Mouse (Mus musculus): ENCODE results near the gene Dclk2. TPM values are rescaled to one million over a fixed set of nuclear protein-coding genes. Genes with fewer than 3 reads are reported as not detected.

The Dclk2 gene
- polyA plus RNA-seq, 1 experiment from 2014 or later = 3.4 TPM

GRCm38 (mm10) chr3:86885180-86885579 is 35.5 kb downstream of the Dclk2 start:
- H3K9me3 ChIP-seq (replicated peaks) = no peaks in the 10 kb centered on the region
- H3K36me3 ChIP-seq = no peaks in the 10 kb centered on the region
- H3K4me2 ChIP-seq = no peak overlapping the region
- H3K27me3 ChIP-seq = no peaks in the 10 kb centered on the region
- whole genome bisulfite sequencing = 91% methylated on average over 5 of the region's 5 CpGs
- no peak overlapping the region for H3K27ac ChIP-seq
- H3K4me3 ChIP-seq (replicated peaks) = no peak overlapping the region
- ATAC-seq (replicated peaks; ENCODE audit: low FRiP score) = no peak
- H3K4me1 ChIP-seq = no peaks in the 10 kb centered on the region
- no peak overlapping the region for H3K9ac ChIP-seq

GRCm38 (mm10) chr3:86884481-86884880 is 36.2 kb downstream of the Dclk2 start:
- Histone ChIP-seq H3K4me2 (no peak overlapping the region), H3K27ac (no peak overlapping the region), H3K4me1 (no peaks in the 10 kb centered on the region), H3K9me3 (replicated peaks) (no peaks in the 10 kb centered on the region), H3K36me3 (no peaks in the 10 kb centered on the region), H3K4me3 (replicated peaks) (no peak overlapping the region), H3K27me3 (no peaks in the 10 kb centered on the region), H3K9ac (no peak overlapping the region)
- no peak for ATAC-seq (replicated peaks; ENCODE audit: low FRiP score)
- 82% methylated on average over 2 of the region's 2 CpGs for WGBS

GRCm38 (mm10) chr3:86883985-86884384 is 36.7 kb downstream of the Dclk2 start:
- no peaks in the 10 kb centered on the region for H3K27me3 ChIP-seq
- H3K9me3 ChIP-seq (replicated peaks) = no peaks in the 10 kb centered on the region
- ATAC-seq (replicated peaks; ENCODE audit: low FRiP score) = no peak
- no peak overlapping the region for H3K4me3 ChIP-seq (replicated peaks)
- no peak overlapping the region for H3K27ac ChIP-seq
- H3K4me2 ChIP-seq = no peak overlapping the region
- no peaks in the 10 kb centered on the region for H3K4me1 ChIP-seq
- H3K36me3 ChIP-seq = no peaks in the 10 kb centered on the region
- WGBS = 55% methylated on average over 6 of the region's 6 CpGs
- H3K9ac ChIP-seq = no peak overlapping the region

- H3K9ac ChIP-seq = no peak overlapping the region
- ATAC-seq (replicated peaks; ENCODE audit: low FRiP score) = no peak
- H3K4me3 ChIP-seq (replicated peaks) = no peak overlapping the region
- H3K4me1 ChIP-seq = no peaks in the 10 kb centered on the region
- 81% methylated on average over 5 of the region's 5 CpGs for WGBS
- no peaks in the 10 kb centered on the region for H3K36me3 ChIP-seq
- H3K27ac ChIP-seq = no peak overlapping the region
- H3K27me3 ChIP-seq = no peaks in the 10 kb centered on the region
- no peaks in the 10 kb centered on the region for H3K9me3 ChIP-seq (replicated peaks)
- H3K4me2 ChIP-seq = no peak overlapping the region
These were observed 44.7 kb downstream of the Dclk2 start for GRCm38 (mm10) chr3:86875912-86876311.

GRCm38 (mm10) chr3:86873092-86873600 is 47.5 kb downstream of the Dclk2 start:
- ATAC-seq (replicated peaks; ENCODE audit: low FRiP score) = no peak

GRCm38 (mm10) chr3:86870952-86871351 is 49.7 kb downstream of the Dclk2 start:
- ATAC-seq (replicated peaks; ENCODE audit: low FRiP score) = no peak
- Histone ChIP-seq H3K4me2 (no peak overlapping the region), H3K4me3 (replicated peaks) (no peak overlapping the region), H3K36me3 (no peaks in the 10 kb centered on the region), H3K27me3 (no peaks in the 10 kb centered on the region), H3K4me1 (no peaks in the 10 kb centered on the region), H3K9ac (no peak overlapping the region), H3K27ac (no peak overlapping the region), H3K9me3 (replicated peaks) (no peaks in the 10 kb centered on the region)
- WGBS = 82% methylated on average over 6 of the region's 6 CpGs

More at GRCm38 (mm10) chr3:86873092-86873600, 47.5 kb downstream of the Dclk2 start:
- Histone ChIP-seq H3K4me2 (no peak overlapping the region), H3K9me3 (replicated peaks) (no peaks in the 10 kb centered on the region), H3K27ac (no peak overlapping the region), H3K9ac (no peak overlapping the region), H3K4me3 (replicated peaks) (no peak overlapping the region), H3K36me3 (no peaks in the 10 kb centered on the region), H3K4me1 (no peaks in the 10 kb centered on the region), H3K27me3 (no peaks in the 10 kb centered on the region)
- 81% methylated on average over 6 of the region's 6 CpGs for WGBS

GRCm38 (mm10) chr3:86870411-86870810 is 50.2 kb downstream of the Dclk2 start:
- WGBS = 41% methylated on average over 3 of the region's 3 CpGs
- Histone ChIP-seq H3K27ac (no peak overlapping the region), H3K27me3 (no peaks in the 10 kb centered on the region), H3K4me1 (no peaks in the 10 kb centered on the region), H3K4me2 (no peak overlapping the region), H3K9me3 (replicated peaks) (no peaks in the 10 kb centered on the region), H3K36me3 (no peaks in the 10 kb centered on the region), H3K4me3 (replicated peaks) (no peak overlapping the region), H3K9ac (no peak overlapping the region)
- no peak for ATAC-seq (replicated peaks; ENCODE audit: low FRiP score)

- 60% methylated on average over 3 of the region's 3 CpGs for WGBS
- H3K27ac ChIP-seq = no peak overlapping the region
- no peak overlapping the region for H3K4me3 ChIP-seq (replicated peaks)
- no peak overlapping the region for H3K4me2 ChIP-seq
- H3K4me1 ChIP-seq = no peaks in the 10 kb centered on the region
- H3K36me3 ChIP-seq = no peaks in the 10 kb centered on the region
- no peaks in the 10 kb centered on the region for H3K27me3 ChIP-seq
- no peak for ATAC-seq (replicated peaks; ENCODE audit: low FRiP score)
- H3K9ac ChIP-seq = no peak overlapping the region
- H3K9me3 ChIP-seq (replicated peaks) = no peaks in the 10 kb centered on the region
These were observed 51.9 kb downstream of the Dclk2 start for GRCm38 (mm10) chr3:86868721-86869120.

- Histone ChIP-seq H3K27me3 (no peaks in the 10 kb centered on the region), H3K9me3 (replicated peaks) (no peaks in the 10 kb centered on the region), H3K4me2 (peak overlapping the region; percentile 28; the same call in 1 of the 2 replicates), H3K36me3 (no peaks in the 10 kb centered on the region), H3K27ac (no peak overlapping the region), H3K4me3 (replicated peaks) (no peak overlapping the region), H3K4me1 (peaks cover 19% of the 10 kb centered on the region), H3K9ac (no peak overlapping the region)
- 31% methylated on average over 10 of the region's 10 CpGs for WGBS
- peak; percentile 52; the same call in 1 of the 2 replicates for ATAC-seq (replicated peaks; ENCODE audit: low FRiP score)
These were observed 57.2 kb downstream of the Dclk2 start for GRCm38 (mm10) chr3:86863327-86864008.

GRCm38 (mm10) chr3:86862939-86863311 is 57.7 kb downstream of the Dclk2 start:
- H3K9me3 ChIP-seq (replicated peaks) = no peaks in the 10 kb centered on the region
- no peak overlapping the region for H3K27ac ChIP-seq
- peaks cover 19% of the 10 kb centered on the region for H3K4me1 ChIP-seq
- H3K9ac ChIP-seq = no peak overlapping the region
- H3K27me3 ChIP-seq = no peaks in the 10 kb centered on the region
- peak overlapping the region; percentile 28; the same call in 1 of the 2 replicates for H3K4me2 ChIP-seq
- no peaks in the 10 kb centered on the region for H3K36me3 ChIP-seq
- WGBS = 8% methylated on average over 3 of the region's 3 CpGs
- no peak overlapping the region for H3K4me3 ChIP-seq (replicated peaks)
- ATAC-seq (replicated peaks; ENCODE audit: low FRiP score) = peak; percentile 73

- ATAC-seq (replicated peaks; ENCODE audit: low FRiP score) = peak; percentile 54; the same call in 1 of the 2 replicates
- 43% methylated on average over 10 of the region's 10 CpGs for WGBS
These were observed 58.3 kb downstream of the Dclk2 start for GRCm38 (mm10) chr3:86862245-86862938.

GRCm38 (mm10) chr3:86859791-86860190 is 60.9 kb downstream of the Dclk2 start:
- H3K27ac ChIP-seq = no peak overlapping the region
- no peak overlapping the region for H3K4me2 ChIP-seq
- no peak overlapping the region for H3K9ac ChIP-seq
- no peaks in the 10 kb centered on the region for H3K27me3 ChIP-seq
- 84% methylated on average over 2 of the region's 2 CpGs for WGBS
- H3K36me3 ChIP-seq = no peaks in the 10 kb centered on the region
- no peak overlapping the region for H3K4me3 ChIP-seq (replicated peaks)
- no peaks in the 10 kb centered on the region for H3K9me3 ChIP-seq (replicated peaks)
- ATAC-seq (replicated peaks; ENCODE audit: low FRiP score) = no peak
- peaks cover 19% of the 10 kb centered on the region for H3K4me1 ChIP-seq

More at GRCm38 (mm10) chr3:86862245-86862938, 58.3 kb downstream of the Dclk2 start:
- Histone ChIP-seq H3K9me3 (replicated peaks) (no peaks in the 10 kb centered on the region), H3K4me1 (peaks cover 19% of the 10 kb centered on the region), H3K9ac (no peak overlapping the region), H3K36me3 (no peaks in the 10 kb centered on the region), H3K4me2 (no peak overlapping the region), H3K27ac (no peak overlapping the region), H3K4me3 (replicated peaks) (no peak overlapping the region), H3K27me3 (no peaks in the 10 kb centered on the region)
